Mouse (Mus musculus): ENCODE measurements at regions not wholly inside any gene's neighbourhood (a gene's known extent, or its start where the extent isn't known, plus 50 kb on each side); places are given as distances from the start of the nearest gene placed in this dataset.
"Not testable (repeated sequence)": the region's sequence is repeated elsewhere in the genome, so short reads cannot be mapped to it uniquely, and the experiment has no call there.

GRCm38 (mm10) chr15:87818566-87818965 lies 274.5 kb downstream of the Fam19a5 start:
- ATAC-seq (ENCODE audit: low FRiP score): no peak
- H3K9ac ChIP-seq (replicated peaks): no peak overlapping the region
- H3K27me3 ChIP-seq (replicated peaks): no peaks in the 10 kb centered on the region
- no peaks in the 10 kb centered on the region for H3K9me3 ChIP-seq (replicated peaks)
- no peaks in the 10 kb centered on the region for H3K36me3 ChIP-seq
- H3K4me1 ChIP-seq: peaks cover 7% of the 10 kb centered on the region; the same call in 1 of the 2 replicates
- WGBS: 19% methylated on average over 12 of the region's 12 CpGs
- H3K4me2 ChIP-seq: no peak overlapping the region
- no peak overlapping the region for H3K4me3 ChIP-seq (replicated peaks)
- H3K27ac ChIP-seq (replicated peaks): no peak overlapping the region

DNA sequence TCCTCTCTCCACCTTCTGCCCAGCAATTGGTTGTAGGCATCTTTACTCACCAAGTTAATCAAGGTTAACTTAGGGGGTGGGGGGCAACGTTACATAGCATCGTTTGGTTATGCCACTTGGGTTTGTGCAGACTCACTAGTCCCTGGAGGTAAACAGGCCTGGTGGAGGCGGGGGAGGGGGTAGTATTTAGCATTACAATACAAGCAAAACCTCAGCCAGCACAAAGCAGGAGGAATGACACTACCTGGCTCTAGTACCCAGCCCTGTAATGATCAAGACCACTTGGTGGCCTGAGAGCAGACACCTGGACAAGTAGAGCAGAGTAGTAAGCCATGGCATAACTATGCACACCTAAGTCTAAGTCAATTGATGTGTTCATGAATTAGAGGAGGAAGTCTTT lies 298.0 kb downstream of the Fam19a5 start:
- Histone ChIP-seq H3K36me3 (no peaks in the 10 kb centered on the region), H3K27ac (replicated peaks) (no peak overlapping the region), H3K27me3 (replicated peaks) (no peaks in the 10 kb centered on the region), H3K4me1 (no peaks in the 10 kb centered on the region), H3K4me2 (no peak overlapping the region), H3K9ac (replicated peaks) (no peak overlapping the region), H3K4me3 (replicated peaks) (no peak overlapping the region), H3K9me3 (replicated peaks) (no peaks in the 10 kb centered on the region)
- 53% methylated on average over 3 of the region's 3 CpGs for WGBS
- no peak for ATAC-seq (ENCODE audit: low FRiP score)

DNA sequence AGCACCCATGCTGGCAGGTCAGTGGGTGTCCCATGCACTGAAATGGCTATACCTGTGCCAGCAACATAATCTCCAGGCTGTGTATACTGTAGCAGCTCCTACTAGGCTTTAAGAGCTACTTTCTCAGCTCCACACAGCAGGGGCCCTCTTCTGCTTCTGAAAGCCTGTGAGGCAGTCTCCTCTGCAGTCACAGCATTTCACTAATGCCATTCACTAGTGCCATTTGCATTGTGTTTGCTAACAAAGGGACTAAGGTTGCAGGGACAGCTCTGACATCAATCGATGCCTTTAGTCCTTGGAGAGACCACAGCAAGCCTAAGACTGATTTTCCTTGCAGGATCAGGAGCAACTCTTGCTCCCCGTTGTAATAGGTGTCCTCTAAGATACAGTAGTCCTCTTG lies 315.0 kb downstream of the Fam19a5 start:
- no peak overlapping the region for H3K27ac ChIP-seq (replicated peaks)
- H3K9ac ChIP-seq (replicated peaks): no peak overlapping the region
- no peak for ATAC-seq (ENCODE audit: low FRiP score)
- no peak overlapping the region for H3K4me3 ChIP-seq (replicated peaks)
- H3K4me2 ChIP-seq: no peak overlapping the region
- H3K27me3 ChIP-seq (replicated peaks): no peaks in the 10 kb centered on the region; the same call in 1 of the 2 replicates
- H3K4me1 ChIP-seq: no peaks in the 10 kb centered on the region; the same call in 1 of the 2 replicates
- WGBS: 4% methylated on average over 2 of the region's 2 CpGs
- no peaks in the 10 kb centered on the region for H3K36me3 ChIP-seq
- no peaks in the 10 kb centered on the region for H3K9me3 ChIP-seq (replicated peaks)

DNA sequence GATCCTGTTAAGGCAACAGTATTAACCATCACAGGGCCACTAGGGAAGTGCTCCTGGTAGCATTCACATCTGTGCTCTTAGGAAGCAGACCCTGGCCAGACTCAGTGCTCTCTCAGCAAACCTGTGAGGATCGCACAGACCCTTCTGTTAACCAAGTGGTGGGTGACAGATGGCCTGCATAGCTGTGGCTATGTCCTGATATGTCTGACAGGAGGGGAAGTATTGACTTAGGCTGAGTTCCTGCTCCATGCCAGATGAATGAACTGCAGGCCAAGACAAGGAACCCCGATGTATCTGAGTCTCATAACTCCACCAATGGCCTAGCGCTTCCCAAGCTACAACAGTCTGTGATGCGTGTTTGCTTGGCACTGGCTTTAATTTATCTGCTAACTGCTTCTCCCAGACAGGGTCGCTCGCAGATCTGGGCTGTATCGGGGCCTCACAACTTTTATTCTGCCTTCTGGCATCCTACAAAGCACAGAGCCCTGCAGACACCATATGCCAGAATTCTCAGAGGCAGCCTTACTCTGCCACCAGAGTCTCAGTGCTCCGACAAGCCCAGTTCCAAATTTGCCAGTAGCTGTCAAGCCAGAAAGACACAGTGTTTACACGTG lies 332.3 kb downstream of the Fam19a5 start:
- H3K27ac ChIP-seq (replicated peaks): no peak overlapping the region
- H3K9ac ChIP-seq (replicated peaks): no peak overlapping the region
- no peaks in the 10 kb centered on the region for H3K9me3 ChIP-seq (replicated peaks)
- H3K4me3 ChIP-seq (replicated peaks): no peak overlapping the region
- H3K27me3 ChIP-seq (replicated peaks): no peaks in the 10 kb centered on the region
- H3K4me2 ChIP-seq: no peak overlapping the region
- H3K4me1 ChIP-seq: no peaks in the 10 kb centered on the region
- 58% methylated on average over 9 of the region's 9 CpGs for WGBS
- no peak for ATAC-seq (ENCODE audit: low FRiP score)
- H3K36me3 ChIP-seq: no peaks in the 10 kb centered on the region

- H3K4me3 ChIP-seq (replicated peaks): no peak overlapping the region
- no peaks in the 10 kb centered on the region for H3K36me3 ChIP-seq
- no peak overlapping the region for H3K4me2 ChIP-seq
- no peak for ATAC-seq (ENCODE audit: low FRiP score)
- WGBS: 91% methylated on average over 5 of the region's 5 CpGs
- H3K27me3 ChIP-seq (replicated peaks): no peaks in the 10 kb centered on the region
- no peaks in the 10 kb centered on the region for H3K9me3 ChIP-seq (replicated peaks)
- no peak overlapping the region for H3K9ac ChIP-seq (replicated peaks)
- no peaks in the 10 kb centered on the region for H3K4me1 ChIP-seq
- no peak overlapping the region for H3K27ac ChIP-seq (replicated peaks)
Observed at GRCm38 (mm10) chr15:87890903-87891302, 346.8 kb downstream of the Fam19a5 start.

GRCm38 (mm10) chr15:87894866-87895265 lies 350.8 kb downstream of the Fam19a5 start:
- not testable (repeated sequence) for ATAC-seq (ENCODE audit: low FRiP score); H3K4me1 ChIP-seq; H3K9me3 ChIP-seq (replicated peaks); H3K27me3 ChIP-seq (replicated peaks); H3K4me3 ChIP-seq (replicated peaks); H3K4me2 ChIP-seq; H3K9ac ChIP-seq (replicated peaks); H3K36me3 ChIP-seq; H3K27ac ChIP-seq (replicated peaks)
- WGBS: 89% methylated on average over 6 of the region's 6 CpGs

DNA sequence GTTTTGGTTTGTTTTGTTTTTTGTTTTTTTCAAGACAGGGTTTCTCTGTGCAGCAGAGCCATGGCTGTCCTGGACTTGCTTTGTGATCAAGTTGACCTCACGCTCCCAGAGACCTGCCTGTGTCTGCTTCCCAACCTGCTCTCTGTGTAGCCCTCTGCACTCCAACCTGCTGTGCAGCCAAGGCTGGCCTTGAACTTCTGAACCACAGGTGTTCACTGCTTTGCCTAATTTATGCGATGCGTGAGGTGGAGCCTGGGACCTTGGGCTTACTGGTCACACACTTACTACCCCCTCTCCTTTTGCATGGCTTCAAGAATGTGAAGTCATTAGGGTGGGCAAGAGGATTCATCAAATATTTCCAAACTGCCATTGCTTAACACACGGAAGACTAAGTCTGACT lies 354.6 kb downstream of the Fam19a5 start:
- Histone ChIP-seq H3K4me1 (no peaks in the 10 kb centered on the region), H3K4me3 (replicated peaks) (no peak overlapping the region), H3K9me3 (replicated peaks) (no peaks in the 10 kb centered on the region), H3K27me3 (replicated peaks) (no peaks in the 10 kb centered on the region), H3K9ac (replicated peaks) (no peak overlapping the region), H3K36me3 (no peaks in the 10 kb centered on the region), H3K4me2 (no peak overlapping the region), H3K27ac (replicated peaks) (no peak overlapping the region)
- WGBS: 79% methylated on average over 4 of the region's 4 CpGs
- no peak for ATAC-seq (ENCODE audit: low FRiP score)

DNA sequence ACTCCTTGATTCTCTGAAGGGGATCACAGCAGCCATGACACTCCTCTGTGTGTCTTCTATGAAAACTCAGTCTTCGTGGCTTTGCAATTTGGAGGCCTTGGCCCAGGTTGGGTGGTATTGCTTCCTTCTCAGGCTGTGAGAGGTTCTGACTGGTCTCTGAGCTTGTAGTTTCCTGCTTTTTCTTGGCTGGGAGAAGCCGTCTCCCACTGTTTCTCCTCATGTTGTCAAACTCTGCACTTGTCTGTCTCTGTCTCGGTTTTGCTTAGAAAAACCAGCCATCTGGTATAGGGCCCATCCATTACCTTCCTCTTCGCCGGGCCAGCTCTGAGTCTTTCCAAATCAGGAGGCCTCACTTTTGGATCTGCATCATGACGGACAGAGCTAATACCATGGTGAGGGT lies 360.3 kb downstream of the Fam19a5 start:
- H3K4me3 ChIP-seq (replicated peaks): no peak overlapping the region
- no peak overlapping the region for H3K27ac ChIP-seq (replicated peaks)
- H3K36me3 ChIP-seq: no peaks in the 10 kb centered on the region
- 91% methylated on average over 6 of the region's 6 CpGs for WGBS
- H3K9ac ChIP-seq (replicated peaks): no peak overlapping the region
- no peak overlapping the region for H3K4me2 ChIP-seq
- no peaks in the 10 kb centered on the region for H3K27me3 ChIP-seq (replicated peaks)
- ATAC-seq (ENCODE audit: low FRiP score): no peak
- H3K4me1 ChIP-seq: no peaks in the 10 kb centered on the region
- H3K9me3 ChIP-seq (replicated peaks): no peaks in the 10 kb centered on the region

GRCm38 (mm10) chr15:87906310-87906709 lies 362.2 kb downstream of the Fam19a5 start:
- no peak for ATAC-seq (ENCODE audit: low FRiP score)
- Histone ChIP-seq H3K4me1 (peaks cover 6% of the 10 kb centered on the region; the same call in 1 of the 2 replicates), H3K27me3 (replicated peaks) (no peaks in the 10 kb centered on the region), H3K9ac (replicated peaks) (no peak overlapping the region), H3K4me3 (replicated peaks) (no peak overlapping the region), H3K27ac (replicated peaks) (no peak overlapping the region), H3K9me3 (replicated peaks) (no peaks in the 10 kb centered on the region), H3K36me3 (no peaks in the 10 kb centered on the region), H3K4me2 (no peak overlapping the region)
- 80% methylated on average over 5 of the region's 5 CpGs for WGBS

DNA sequence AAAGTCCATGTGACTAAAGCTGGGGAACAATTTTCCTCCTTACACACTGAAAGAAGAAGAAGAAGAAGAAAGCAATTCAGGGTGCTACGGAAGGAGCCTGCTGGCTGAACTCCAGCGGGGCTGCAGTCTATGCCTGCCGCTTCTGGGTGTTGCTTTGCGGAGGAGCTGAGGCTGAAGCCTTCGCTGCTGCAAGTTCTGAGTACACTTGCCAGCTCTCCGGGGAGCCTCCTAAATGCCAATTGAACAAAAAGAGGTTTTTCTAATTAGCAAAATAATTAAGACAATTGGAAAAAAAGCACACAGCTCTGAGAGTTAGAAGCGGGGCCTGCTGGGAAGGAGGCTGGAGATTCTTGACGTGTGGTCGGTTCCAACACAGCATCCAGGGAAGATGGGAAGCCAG lies 378.0 kb downstream of the Fam19a5 start:
- Histone ChIP-seq H3K9ac (replicated peaks) (no peak overlapping the region), H3K4me3 (replicated peaks) (no peak overlapping the region), H3K27ac (replicated peaks) (no peak overlapping the region; the same call in 1 of the 2 replicates), H3K9me3 (replicated peaks) (no peaks in the 10 kb centered on the region), H3K27me3 (replicated peaks) (no peaks in the 10 kb centered on the region), H3K4me1 (no peaks in the 10 kb centered on the region), H3K36me3 (no peaks in the 10 kb centered on the region), H3K4me2 (no peak overlapping the region)
- WGBS: 44% methylated on average over 9 of the region's 9 CpGs
- no peak for ATAC-seq (ENCODE audit: low FRiP score)

GRCm38 (mm10) chr15:87922781-87923446 lies 378.8 kb downstream of the Fam19a5 start:
- 91% methylated on average over 4 of the region's 4 CpGs for WGBS
- no peaks in the 10 kb centered on the region for H3K4me1 ChIP-seq
- no peaks in the 10 kb centered on the region for H3K27me3 ChIP-seq (replicated peaks)
- H3K27ac ChIP-seq (replicated peaks): no peak overlapping the region
- no peak for ATAC-seq (ENCODE audit: low FRiP score)
- H3K4me2 ChIP-seq: no peak overlapping the region
- no peak overlapping the region for H3K9ac ChIP-seq (replicated peaks)
- no peaks in the 10 kb centered on the region for H3K36me3 ChIP-seq
- no peak overlapping the region for H3K4me3 ChIP-seq (replicated peaks)
- H3K9me3 ChIP-seq (replicated peaks): no peaks in the 10 kb centered on the region

- no peak overlapping the region for H3K9ac ChIP-seq (replicated peaks)
- no peaks in the 10 kb centered on the region for H3K27me3 ChIP-seq (replicated peaks)
- WGBS: 48% methylated on average over 9 of the region's 9 CpGs
- no peaks in the 10 kb centered on the region for H3K4me1 ChIP-seq
- no peak overlapping the region for H3K4me2 ChIP-seq
- H3K4me3 ChIP-seq (replicated peaks): no peak overlapping the region
- H3K36me3 ChIP-seq: no peaks in the 10 kb centered on the region
- H3K9me3 ChIP-seq (replicated peaks): no peaks in the 10 kb centered on the region
- no peak for ATAC-seq (ENCODE audit: low FRiP score)
- H3K27ac ChIP-seq (replicated peaks): no peak overlapping the region
Observed at GRCm38 (mm10) chr15:87923906-87924305, 379.8 kb downstream of the Fam19a5 start.
